Mouse (Mus musculus) adrenal gland, adult (tissue): Measurements from ENCODE around the gene Cntn5.

Experiments
- DNase-seq, 2 experiments: peaks; one replicate each; pipeline ENCODE4 v3.0.0; 2022 to 2023; ENCODE audit warnings: low spot score in 1 of 2; ENCODE audit not compliant: inconsistent age in 2 of 2

Cntn5 gene

GRCm38 (mm10) chr9:9769659-9770058, 1134.9 kb downstream of the Cntn5 start:
- no peak for DNase-seq

GRCm38 (mm10) chr9:9718145-9718544, 1186.4 kb downstream of the Cntn5 start:
- DNase-seq, result no peak

GRCm38 (mm10) chr9:9708671-9709070, 1195.9 kb downstream of the Cntn5 start:
- no peak for DNase-seq

GRCm38 (mm10) chr9:9707766-9708165, 1196.8 kb downstream of the Cntn5 start:
- DNase-seq, result no peak

DNA sequence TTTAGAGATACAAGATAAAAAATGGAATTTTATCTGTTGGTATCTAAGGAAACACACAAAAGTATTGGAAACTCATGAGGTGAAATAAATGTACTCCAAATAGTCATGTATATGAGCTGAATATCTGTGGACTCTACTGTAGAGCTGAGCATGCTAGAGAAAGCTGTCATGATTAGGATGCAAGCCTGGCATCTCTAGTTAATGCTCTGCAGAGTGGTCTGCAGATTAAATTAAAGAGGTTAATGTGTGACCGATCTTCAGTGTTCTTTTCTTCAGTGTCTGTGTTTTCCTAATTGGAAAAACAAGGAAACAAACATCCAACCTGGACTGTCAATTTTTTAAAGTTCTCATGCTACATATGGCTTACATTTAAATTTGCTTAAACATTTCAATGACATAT, 1199.4 kb downstream of the Cntn5 start:
- DNase-seq, result no peak

GRCm38 (mm10) chr9:9696636-9697035, 1207.9 kb downstream of the Cntn5 start:
- no peak for DNase-seq

GRCm38 (mm10) chr9:9682348-9682884, 1222.2 kb downstream of the Cntn5 start:
- DNase-seq, result no peak

GRCm38 (mm10) chr9:9676078-9676477, 1228.5 kb downstream of the Cntn5 start:
- DNase-seq, result no peak

DNA sequence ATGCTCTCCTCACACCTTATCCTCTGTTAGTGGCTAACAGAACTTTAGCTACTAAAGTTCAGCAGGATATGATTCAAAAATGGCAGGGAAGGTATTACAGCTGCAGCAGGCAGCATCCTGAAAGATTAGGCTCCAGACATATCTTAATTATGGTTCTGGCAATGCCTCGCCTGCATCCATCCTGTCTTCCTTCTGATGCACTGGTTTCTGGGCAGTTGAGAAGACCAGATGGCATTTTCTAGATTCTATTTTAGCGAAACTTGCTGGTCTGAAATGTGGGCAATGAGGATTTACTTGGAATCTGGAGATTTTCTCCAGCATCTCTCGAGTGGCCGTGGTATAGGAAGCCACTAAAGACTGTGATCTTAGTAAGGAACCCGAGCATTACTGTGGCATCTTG, 1230.0 kb downstream of the Cntn5 start:
- DNase-seq, result no peak

- DNase-seq, result peak in 1 of 2 experiments; percentile 25
These were observed 1231.1 kb downstream of the Cntn5 start for GRCm38 (mm10) chr9:9673277-9674049.

DNA sequence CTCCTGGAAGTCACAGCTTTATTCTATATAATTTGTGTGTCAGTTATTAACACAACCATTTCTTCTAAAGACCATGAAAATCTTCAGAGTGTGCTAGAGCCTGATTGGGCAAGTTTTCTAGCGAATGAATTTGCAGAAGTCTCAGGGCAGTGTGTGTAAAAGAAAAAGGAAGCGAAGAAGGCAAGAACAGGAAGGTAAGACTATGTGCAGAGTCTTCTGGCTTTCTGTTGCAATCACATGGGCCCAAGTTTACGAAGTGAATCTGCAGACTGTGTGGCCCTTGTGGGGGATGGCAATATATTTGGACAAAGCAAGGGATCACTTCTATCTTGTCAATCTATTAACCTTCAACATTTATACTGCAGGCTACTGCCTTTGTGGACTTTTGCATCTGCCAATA, 1251.1 kb downstream of the Cntn5 start:
- no peak for DNase-seq

GRCm38 (mm10) chr9:9647361-9647760, 1257.2 kb downstream of the Cntn5 start:
- no peak for DNase-seq

DNA sequence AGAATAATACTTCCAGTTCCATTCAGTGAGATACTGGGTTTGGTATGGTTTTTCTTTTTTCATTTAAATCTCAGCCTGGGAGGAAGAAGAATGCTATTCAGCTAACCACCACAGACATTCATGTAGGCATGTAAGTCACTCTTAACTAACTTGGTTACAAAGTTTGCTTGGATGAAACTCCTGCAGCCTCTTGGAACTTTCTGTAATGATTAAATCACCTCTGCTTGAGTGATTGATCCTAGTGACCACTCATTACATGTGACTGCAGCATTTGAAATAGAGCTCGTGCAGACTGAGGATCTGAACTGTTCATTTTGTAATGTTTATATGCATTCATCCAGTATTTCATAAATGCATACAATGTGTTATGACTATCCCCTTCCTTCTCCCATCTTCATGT, 1258.3 kb downstream of the Cntn5 start:
- no peak for DNase-seq
